Mouse (Mus musculus): ENCODE measurements around the gene Plk3. TPM values are rescaled to one million over a fixed set of nuclear protein-coding genes. Genes with fewer than 3 reads are reported as not detected.

The Plk3 gene
- total RNA-seq, 2 experiments from 2014 or later, result 0.61 TPM; not detected in 1

GRCm38 (mm10) chr4:117122209-117122608 is 11.6 kb downstream of the Plk3 start:
- no peak for ATAC-seq (replicated peaks; ENCODE audit: low FRiP score, poor library complexity, severe bottlenecking)

DNA sequence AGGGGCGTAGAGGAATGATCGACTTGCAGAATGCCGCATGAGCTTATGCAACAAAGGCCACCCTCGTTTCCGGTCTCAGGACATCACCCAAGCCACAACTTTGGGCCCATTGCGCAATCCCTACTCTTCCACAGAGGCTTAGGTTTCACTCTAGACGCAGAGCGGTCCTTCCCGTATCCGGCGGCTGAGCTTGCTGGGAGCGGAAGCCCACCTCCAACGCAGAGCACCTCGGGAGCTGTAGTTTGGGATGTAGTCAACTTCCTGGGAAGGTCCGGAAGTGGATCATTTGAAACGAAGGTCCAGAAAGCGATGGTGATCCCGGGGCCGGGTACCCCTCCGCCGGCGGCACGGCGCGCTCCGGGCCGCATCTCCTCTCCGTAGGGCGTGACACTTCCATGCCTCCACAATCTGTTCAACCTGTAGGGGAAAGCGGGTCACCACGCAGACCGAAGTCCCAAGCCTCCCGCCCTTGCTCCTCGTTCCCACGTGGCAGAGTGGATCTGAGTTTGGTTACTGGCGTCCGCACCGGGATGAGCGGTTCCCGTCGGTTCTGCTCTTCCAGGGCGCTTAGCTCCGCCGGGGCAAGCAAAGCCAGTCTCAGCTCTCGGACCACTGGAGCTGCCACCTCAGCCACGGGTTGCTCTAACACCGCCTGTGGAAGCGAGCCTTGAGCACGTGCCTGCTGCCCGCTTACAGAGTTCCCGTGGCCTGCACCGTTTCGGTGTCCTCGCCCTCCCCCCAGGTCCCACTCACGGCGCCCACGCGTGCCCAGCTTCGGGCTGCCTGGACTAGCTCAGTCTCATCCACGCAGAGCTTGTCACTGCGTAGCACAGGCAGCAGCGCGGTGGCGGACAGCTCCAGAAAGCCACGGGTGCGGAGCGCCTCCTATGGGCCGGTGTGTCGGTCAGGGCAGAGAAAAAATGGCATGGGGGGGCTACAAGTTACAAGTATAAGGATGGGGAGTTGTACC is 13.0 kb downstream of the Plk3 start:
- ATAC-seq (replicated peaks; ENCODE audit: low FRiP score, poor library complexity, severe bottlenecking), result peak; percentile 82

DNA sequence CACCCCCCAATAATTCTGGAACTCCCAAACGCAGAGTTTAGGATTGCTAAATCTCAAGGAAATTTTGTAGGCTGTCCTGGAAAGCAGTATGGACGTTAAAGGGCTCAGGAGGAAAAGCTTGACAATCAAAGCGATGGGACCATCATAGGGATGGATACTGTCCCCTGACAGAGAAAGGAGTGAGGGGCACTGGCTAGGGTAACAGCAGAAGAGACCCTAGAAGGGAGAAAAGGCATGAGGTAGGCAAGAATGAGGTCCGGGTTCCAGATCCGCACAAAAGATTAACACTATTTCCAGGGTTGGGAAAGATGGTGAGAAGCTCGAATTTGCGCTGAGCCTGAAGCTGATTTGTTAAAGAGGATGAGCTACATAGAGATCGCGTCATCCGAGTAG is 13.7 kb downstream of the Plk3 start:
- no peak for ATAC-seq (replicated peaks; ENCODE audit: low FRiP score, poor library complexity, severe bottlenecking)

- ATAC-seq (replicated peaks; ENCODE audit: low FRiP score, poor library complexity, severe bottlenecking), result no peak
These were observed 14.1 kb downstream of the Plk3 start for GRCm38 (mm10) chr4:117119636-117120035.

- no peak for ATAC-seq (replicated peaks; ENCODE audit: low FRiP score, poor library complexity, severe bottlenecking)
These were observed 15.8 kb downstream of the Plk3 start for GRCm38 (mm10) chr4:117117931-117118330.

DNA sequence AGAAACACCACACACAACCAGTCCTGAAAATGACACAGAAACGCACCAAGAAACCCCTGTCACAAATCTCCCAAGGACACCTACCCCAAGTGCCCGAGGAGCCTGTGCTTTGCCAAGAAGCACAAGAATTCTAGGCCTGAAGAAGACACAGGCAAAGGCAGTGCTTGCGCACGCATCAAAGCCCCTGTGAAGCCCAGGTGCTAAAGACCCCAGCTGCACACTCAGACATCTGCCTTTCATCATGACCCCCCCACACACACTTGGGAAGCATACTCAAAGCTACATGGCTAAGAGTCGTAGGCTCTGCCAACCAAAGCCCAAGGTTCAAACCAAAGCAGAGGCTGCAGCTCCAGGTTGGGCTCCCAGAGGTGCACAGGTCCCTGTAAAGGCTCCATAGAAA is 18.2 kb downstream of the Plk3 start:
- ATAC-seq (replicated peaks; ENCODE audit: low FRiP score, poor library complexity, severe bottlenecking), result no peak

- ATAC-seq (replicated peaks; ENCODE audit: low FRiP score, poor library complexity, severe bottlenecking), result no peak
These were observed 20.5 kb downstream of the Plk3 start for GRCm38 (mm10) chr4:117113237-117113636.

GRCm38 (mm10) chr4:117110985-117111384 is 22.8 kb downstream of the Plk3 start:
- ATAC-seq (replicated peaks; ENCODE audit: low FRiP score, poor library complexity, severe bottlenecking), result no peak

GRCm38 (mm10) chr4:117110249-117110648 is 23.5 kb downstream of the Plk3 start:
- ATAC-seq (replicated peaks; ENCODE audit: low FRiP score, poor library complexity, severe bottlenecking), result no peak

GRCm38 (mm10) chr4:117109330-117109729 is 24.4 kb downstream of the Plk3 start:
- no peak for ATAC-seq (replicated peaks; ENCODE audit: low FRiP score, poor library complexity, severe bottlenecking)

DNA sequence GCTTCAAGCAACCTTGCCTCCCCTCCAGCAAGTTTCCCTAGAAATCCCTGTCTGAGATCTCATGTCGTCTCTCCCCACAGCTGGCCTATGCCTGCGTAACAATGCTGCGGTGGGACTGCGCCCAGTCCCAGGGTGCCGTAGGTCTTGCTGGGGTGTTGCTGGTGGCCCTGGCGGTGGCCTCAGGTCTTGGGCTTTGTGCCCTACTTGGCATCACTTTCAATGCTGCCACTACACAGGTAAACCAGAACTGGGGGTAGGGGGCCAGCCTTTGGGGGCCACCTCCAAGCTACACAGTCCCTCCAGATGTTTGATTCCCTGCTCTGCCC is 25.3 kb downstream of the Plk3 start:
- no peak for ATAC-seq (replicated peaks; ENCODE audit: low FRiP score, poor library complexity, severe bottlenecking)

GRCm38 (mm10) chr4:117107813-117108523 is 25.8 kb downstream of the Plk3 start:
- ATAC-seq (replicated peaks; ENCODE audit: low FRiP score, poor library complexity, severe bottlenecking), result 0 out of 2 replicates have a peak, but pooled peaks have one; percentile 21

- ATAC-seq (replicated peaks; ENCODE audit: low FRiP score, poor library complexity, severe bottlenecking), result no peak
These were observed 28.6 kb downstream of the Plk3 start for GRCm38 (mm10) chr4:117105127-117105526.

- ATAC-seq (replicated peaks; ENCODE audit: low FRiP score, poor library complexity, severe bottlenecking), result no peak
These were observed 29.1 kb downstream of the Plk3 start for GRCm38 (mm10) chr4:117104672-117105071.

DNA sequence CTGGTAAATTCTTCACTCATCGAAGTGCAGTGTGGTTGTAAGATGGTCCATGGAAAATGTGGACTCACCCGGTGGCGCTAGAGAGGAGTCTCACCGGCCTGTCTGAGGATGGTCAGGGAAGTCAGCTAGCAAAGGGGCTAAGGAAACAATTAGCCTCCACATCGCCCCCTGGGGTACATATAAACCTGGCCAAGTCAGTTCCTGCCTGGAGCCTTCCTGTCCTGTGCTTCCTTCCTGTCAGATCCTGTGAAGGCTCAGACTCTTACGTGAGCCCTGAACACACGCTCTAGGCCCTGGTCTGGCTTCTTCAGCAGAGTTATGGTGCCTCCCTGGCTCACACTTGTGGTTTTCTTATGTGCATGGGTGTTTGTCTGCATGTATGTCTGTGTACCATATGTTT is 32.5 kb downstream of the Plk3 start:
- no peak for ATAC-seq (replicated peaks; ENCODE audit: low FRiP score, poor library complexity, severe bottlenecking)

DNA sequence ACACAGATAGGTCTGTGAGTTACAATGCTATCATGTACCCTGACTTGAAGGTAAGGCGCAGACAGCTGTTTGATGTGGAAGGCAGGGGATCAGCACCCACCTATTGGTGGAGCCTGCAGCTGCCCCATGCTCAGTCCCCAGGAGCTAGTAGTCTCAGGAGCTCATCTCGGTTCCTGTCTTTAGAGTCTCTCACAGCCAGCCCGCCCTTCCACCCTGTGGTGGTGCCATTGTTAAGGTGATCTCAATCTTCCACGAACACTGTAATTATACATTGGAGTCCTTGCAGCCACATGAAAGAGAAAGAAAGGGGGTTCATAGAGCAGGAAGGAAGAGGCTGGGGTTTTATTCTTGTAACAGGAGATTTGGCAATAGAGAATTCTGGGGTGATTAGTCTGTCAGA is 33.7 kb downstream of the Plk3 start:
- ATAC-seq (replicated peaks; ENCODE audit: low FRiP score, poor library complexity, severe bottlenecking), result no peak

DNA sequence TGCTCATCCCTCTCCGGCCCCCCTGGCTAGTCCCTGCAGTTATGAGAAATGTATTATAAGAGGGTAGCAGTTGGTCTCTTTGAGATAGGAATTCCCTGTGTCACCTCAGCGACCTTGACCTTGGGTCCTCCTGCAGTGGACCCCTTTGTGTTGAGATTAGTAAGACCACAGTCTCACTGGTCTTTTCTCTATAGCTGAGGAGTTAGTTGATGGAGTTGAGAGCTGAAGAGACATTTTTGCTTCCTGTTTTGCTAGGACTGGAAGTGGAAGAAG is 35.1 kb downstream of the Plk3 start:
- no peak for ATAC-seq (replicated peaks; ENCODE audit: low FRiP score, poor library complexity, severe bottlenecking)

GRCm38 (mm10) chr4:117097969-117098763 is 35.6 kb downstream of the Plk3 start:
- ATAC-seq (replicated peaks; ENCODE audit: low FRiP score, poor library complexity, severe bottlenecking), result no peak

DNA sequence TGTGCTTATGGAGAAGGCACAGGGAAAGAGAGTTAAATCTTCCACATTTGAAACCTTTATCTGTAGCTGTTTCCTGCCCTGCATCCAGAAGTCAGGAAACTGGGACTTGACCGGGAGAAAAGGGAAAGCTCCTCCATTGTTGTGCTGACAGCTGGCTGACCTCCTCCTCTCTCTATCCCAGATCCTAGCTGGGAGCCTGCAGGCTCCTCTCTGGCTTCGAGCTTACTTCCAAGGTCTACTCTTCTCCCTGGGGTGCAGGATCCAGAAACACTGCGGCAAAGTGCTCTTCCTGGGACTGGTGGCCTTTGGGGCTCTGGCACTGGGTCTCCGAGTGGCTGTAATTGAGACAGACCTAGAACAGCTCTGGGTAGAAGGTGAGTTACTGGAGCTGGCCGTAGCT is 37.1 kb downstream of the Plk3 start:
- ATAC-seq (replicated peaks; ENCODE audit: low FRiP score, poor library complexity, severe bottlenecking), result no peak

DNA sequence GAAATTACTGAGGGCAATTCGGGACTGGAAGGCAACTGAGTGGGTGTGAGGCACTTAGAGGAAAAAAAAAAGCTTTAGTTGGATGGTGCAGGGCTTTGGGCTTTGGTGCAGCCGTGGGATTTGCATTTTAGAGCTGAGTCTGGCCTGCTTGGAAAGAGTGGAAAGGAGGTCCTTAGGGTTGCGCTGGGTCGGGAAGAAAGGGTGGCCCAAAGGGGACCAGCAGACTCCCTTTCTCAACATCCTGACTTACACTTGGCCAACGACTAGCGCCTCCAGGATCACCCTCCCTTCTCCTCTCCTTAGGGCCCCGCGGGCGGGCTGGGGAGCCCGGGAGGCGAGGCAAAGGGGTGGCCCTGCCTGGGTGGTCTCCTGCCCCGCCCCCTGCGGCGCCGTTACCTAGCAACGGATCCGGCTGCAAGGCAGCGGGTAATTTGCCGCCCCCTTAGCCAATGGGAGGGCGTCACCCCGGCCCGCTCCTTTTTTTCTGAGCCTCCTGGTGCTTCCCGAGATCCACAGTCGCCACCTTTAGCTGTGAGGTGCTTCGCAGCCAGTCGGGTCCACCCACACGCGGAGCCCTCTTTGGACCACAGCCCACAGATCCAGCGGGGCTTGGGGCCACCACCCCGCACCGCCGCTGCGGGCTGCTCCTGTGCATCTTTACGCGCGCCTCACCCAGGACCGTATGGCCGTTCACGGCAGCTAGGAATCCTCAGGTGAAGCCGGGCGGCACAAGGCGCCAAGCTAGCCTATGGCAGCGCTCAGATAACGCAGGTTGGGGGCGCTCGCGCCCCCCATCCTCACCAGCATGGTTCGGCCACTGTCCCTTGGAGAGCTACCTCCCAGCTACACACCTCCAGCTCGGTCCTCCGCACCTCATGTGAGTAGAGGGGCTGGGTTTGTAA is 38.0 kb downstream of the Plk3 start, which contains the start of gene Ptch2:
Gene Ptch2 (plus strand): TSS at position 525 of the 902 bp plus-strand sequence.
- no peak for ATAC-seq (replicated peaks; ENCODE audit: low FRiP score, poor library complexity, severe bottlenecking)
